Mouse (Mus musculus) thymus, postnatal 14 days (tissue): Measurements from ENCODE around the gene Npas1.

Experiments
- DNase-seq: peaks from one replicate; pipeline ENCODE4 v3.0.0; 2021

Npas1 gene

GRCm38 (mm10) chr7:16412930-16413329 is 64.6 kb downstream of the Npas1 start:
- DNase-seq = no peak

GRCm38 (mm10) chr7:16412220-16412896 is 65.2 kb downstream of the Npas1 start:
- no peak for DNase-seq

GRCm38 (mm10) chr7:16411100-16411499 is 66.4 kb downstream of the Npas1 start:
- DNase-seq = no peak

GRCm38 (mm10) chr7:16406978-16407377 is 70.5 kb downstream of the Npas1 start:
- no peak for DNase-seq
